Mouse (Mus musculus) intestine, embryonic 14.5 days (tissue): ENCODE measurements at regions not wholly inside any gene's neighbourhood (a gene's known extent, or its start where the extent isn't known, plus 50 kb on each side); places are given as distances from the start of the nearest gene placed in this dataset.

Source experiments
- ATAC-seq: fragments of 200-750 bp; cut with Nextera tagmentation; replicated peaks from 2 replicates; pipeline ENCODE4 v1.8.0; 2017; ENCODE audit warnings: low read depth, moderate number of reproducible peaks, moderate TSS enrichment, moderate library complexity; ENCODE audit not compliant: low FRiP score, low TSS enrichment
- DNase-seq: peaks from one replicate; pipeline ENCODE4 v3.0.0-alpha.2; 2018; ENCODE audit warnings: low spot score
- H3K27ac ChIP-seq: fragments of 300-500 bp; sonication (generic); 2 replicates; pipeline ENCODE4 v1.5.1; 2014; ENCODE audit warnings: low read depth, mild to moderate bottlenecking, control low read depth
- H3K27me3 ChIP-seq: fragments of 300-500 bp; sonication (generic); replicated peaks from 2 replicates; pipeline ENCODE4 v1.6.1; 2014; ENCODE audit warnings: low read length, control low read depth; ENCODE audit not compliant: control insufficient read depth, insufficient read depth
- H3K36me3 ChIP-seq: fragments of 300-500 bp; sonication (generic); 2 replicates; pipeline ENCODE4 v1.6.1; 2014; ENCODE audit warnings: low read length, control low read depth; ENCODE audit not compliant: control insufficient read depth, insufficient read depth
- H3K4me1 ChIP-seq: fragments of 300-500 bp; sonication (generic); replicated peaks from 2 replicates; pipeline ENCODE4 v1.6.1; 2014; ENCODE audit warnings: low read length, control low read depth, mixed read lengths; ENCODE audit not compliant: control insufficient read depth, insufficient read depth
- H3K4me2 ChIP-seq: fragments of 300-500 bp; sonication (generic); 2 replicates; pipeline ENCODE4 v1.6.1; 2014; ENCODE audit warnings: low read length
- H3K4me3 ChIP-seq: fragments of 300-500 bp; sonication (generic); 2 replicates; pipeline ENCODE4 v1.5.1; 2014; ENCODE audit warnings: low read depth, low read length, control low read depth, mixed read lengths
- H3K9ac ChIP-seq: fragments of 300-500 bp; sonication (generic); 2 replicates; pipeline ENCODE4 v1.6.1; 2014; ENCODE audit warnings: mild to moderate bottlenecking, low read length
- H3K9me3 ChIP-seq: fragments of 300-500 bp; sonication (generic); 2 replicates; pipeline ENCODE4 v1.6.1; 2016; ENCODE audit warnings: low read length, control low read depth; ENCODE audit not compliant: control insufficient read depth
- WGBS: fragments of 180-500 bp; shearing (Covaris S2); extraction: QIAGEN DNeasy Blood & Tissue Kit; methylation state at CpG from one replicate; pipeline ENCODE4 v1.1.7; 2014; 5-methylcytosine and 5-hydroxymethylcytosine counted together

- Histone ChIP-seq H3K4me1 (no peaks in the 10 kb centered on the region), H3K4me3 (no peak overlapping the region), H3K27ac (no peak overlapping the region), H3K9me3 (no peaks in the 10 kb centered on the region), H3K27me3 (no peaks in the 10 kb centered on the region), H3K4me2 (no peak overlapping the region), H3K9ac (no peak overlapping the region), H3K36me3 (no peaks in the 10 kb centered on the region)
- ATAC-seq (no peak), DNase-seq (no peak)
- 60% methylated on average over 4 of the region's 4 CpGs for WGBS
Measured at GRCm38 (mm10) chr7:145118406-145118805, 89.5 kb downstream of the 1810010D01Rik start.

- ATAC-seq (no peak), DNase-seq (no peak)
- 91% methylated on average over 2 of the region's 2 CpGs for WGBS
- no peak overlapping the region for H3K4me3 ChIP-seq
- H3K4me2 ChIP-seq, result no peak overlapping the region
- H3K4me1 ChIP-seq, result peaks cover 25% of the 10 kb centered on the region
- H3K9ac ChIP-seq, result no peak overlapping the region
- no peaks in the 10 kb centered on the region for H3K36me3 ChIP-seq
- H3K27me3 ChIP-seq, result no peaks in the 10 kb centered on the region
- H3K9me3 ChIP-seq, result no peaks in the 10 kb centered on the region
- H3K27ac ChIP-seq, result no peak overlapping the region
Measured at GRCm38 (mm10) chr7:145114660-145115059, 93.3 kb downstream of the 1810010D01Rik start.

GRCm38 (mm10) chr7:145114145-145114544, 93.8 kb downstream of the 1810010D01Rik start:
- no peak overlapping the region for H3K4me3 ChIP-seq
- peaks cover 25% of the 10 kb centered on the region for H3K4me1 ChIP-seq
- ATAC-seq, result no peak
- H3K4me2 ChIP-seq, result no peak overlapping the region
- WGBS, result 70% methylated on average over 2 of the region's 2 CpGs
- no peaks in the 10 kb centered on the region for H3K9me3 ChIP-seq
- H3K27me3 ChIP-seq, result no peaks in the 10 kb centered on the region
- H3K36me3 ChIP-seq, result no peaks in the 10 kb centered on the region
- no peak for DNase-seq
- no peak overlapping the region for H3K27ac ChIP-seq
- no peak overlapping the region for H3K9ac ChIP-seq

- Histone ChIP-seq H3K4me1 (peaks cover 25% of the 10 kb centered on the region), H3K4me3 (no peak overlapping the region), H3K27me3 (no peaks in the 10 kb centered on the region), H3K9me3 (no peaks in the 10 kb centered on the region), H3K36me3 (no peaks in the 10 kb centered on the region), H3K9ac (no peak overlapping the region), H3K27ac (no peak overlapping the region; the same call in 1 of the 2 replicates), H3K4me2 (no peak overlapping the region)
- DNase-seq (no peak), ATAC-seq (no peak)
- 81% methylated on average over 7 of the region's 7 CpGs for WGBS
Measured at GRCm38 (mm10) chr7:145112887-145113531, 94.9 kb downstream of the 1810010D01Rik start.

- H3K36me3 ChIP-seq, result no peaks in the 10 kb centered on the region
- H3K27ac ChIP-seq, result peak overlapping the region; percentile 90; the same call in 1 of the 2 replicates
- no peak for DNase-seq
- peaks cover 25% of the 10 kb centered on the region for H3K4me1 ChIP-seq
- no peak for ATAC-seq
- H3K9me3 ChIP-seq, result no peaks in the 10 kb centered on the region
- H3K4me3 ChIP-seq, result no peak overlapping the region
- H3K9ac ChIP-seq, result no peak overlapping the region
- no peak overlapping the region for H3K4me2 ChIP-seq
- no peaks in the 10 kb centered on the region for H3K27me3 ChIP-seq
Measured at GRCm38 (mm10) chr7:145112146-145112830, 95.6 kb downstream of the 1810010D01Rik start.

- no peaks in the 10 kb centered on the region for H3K36me3 ChIP-seq
- H3K4me2 ChIP-seq, result peak overlapping the region; percentile 40
- DNase-seq, result peak; percentile 71
- peak overlapping the region; percentile 90 for H3K27ac ChIP-seq
- no peak overlapping the region for H3K4me3 ChIP-seq
- WGBS, result 26% methylated on average over 20 of the region's 20 CpGs
- H3K9me3 ChIP-seq, result no peaks in the 10 kb centered on the region
- peaks cover 25% of the 10 kb centered on the region for H3K4me1 ChIP-seq
- no peaks in the 10 kb centered on the region for H3K27me3 ChIP-seq
- ATAC-seq, result peak; percentile 67
- H3K9ac ChIP-seq, result peak overlapping the region; percentile 25; the same call in 1 of the 2 replicates
Measured at GRCm38 (mm10) chr7:145111252-145112131, 96.4 kb downstream of the 1810010D01Rik start.

- no peaks in the 10 kb centered on the region for H3K27me3 ChIP-seq
- DNase-seq, result peak; percentile 70
- WGBS, result 21% methylated on average over 10 of the region's 10 CpGs
- peak overlapping the region; percentile 40 for H3K4me2 ChIP-seq
- H3K4me3 ChIP-seq, result no peak overlapping the region
- peak; percentile 60 for ATAC-seq
- no peaks in the 10 kb centered on the region for H3K36me3 ChIP-seq
- peak overlapping the region; percentile 90 for H3K27ac ChIP-seq
- H3K9ac ChIP-seq, result peak overlapping the region; percentile 25; the same call in 1 of the 2 replicates
- peaks cover 25% of the 10 kb centered on the region for H3K4me1 ChIP-seq
- no peaks in the 10 kb centered on the region for H3K9me3 ChIP-seq
Measured at GRCm38 (mm10) chr7:145110657-145111251, 97.2 kb downstream of the 1810010D01Rik start.

- Histone ChIP-seq H3K9me3 (no peaks in the 10 kb centered on the region), H3K27ac (peak overlapping the region; percentile 90; the same call in 1 of the 2 replicates), H3K9ac (no peak overlapping the region), H3K4me3 (no peak overlapping the region), H3K36me3 (no peaks in the 10 kb centered on the region), H3K4me2 (no peak overlapping the region), H3K27me3 (no peaks in the 10 kb centered on the region), H3K4me1 (peaks cover 25% of the 10 kb centered on the region)
- 91% methylated on average over 3 of the region's 3 CpGs for WGBS
- DNase-seq (no peak), ATAC-seq (no peak)
Measured at GRCm38 (mm10) chr7:145110028-145110427, 97.9 kb downstream of the 1810010D01Rik start.
